Mouse (Mus musculus): ENCODE data around the gene Ube2e1.

DNA sequence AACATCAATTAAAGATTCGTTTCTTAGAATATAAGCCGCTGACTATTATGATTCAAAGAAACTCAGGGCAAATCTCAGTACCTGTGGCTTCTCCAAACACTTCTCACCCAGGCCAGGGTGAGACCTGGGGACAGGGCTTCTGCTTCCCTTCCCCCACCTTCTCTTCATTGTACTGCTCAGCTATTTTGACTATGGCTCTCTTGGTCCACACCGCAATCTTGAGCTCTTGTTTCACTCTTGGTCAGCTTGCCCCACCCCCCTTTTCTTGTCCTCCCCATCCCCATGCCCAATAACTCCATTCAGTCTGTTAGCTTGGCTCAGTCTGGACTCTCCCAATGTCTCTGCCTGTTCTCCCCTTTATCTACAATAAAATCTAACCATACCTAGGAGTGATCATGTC, 46.2 kb downstream of the Ube2e1 start:
- TF ChIP-seq CTCF (IDR thresholded peaks at IDR 0.05; ENCODE audit: low read depth, low read length) (no peak), POLR2A (IDR thresholded peaks at IDR 0.05; ENCODE audit: extremely low read depth, insufficient read depth, low read length) (no peak)
